Mouse (Mus musculus) heart, adult 18-20 months (tissue): ENCODE data around the gene Peli3. TPM values are rescaled to one million over a fixed set of nuclear protein-coding genes. Genes with fewer than 3 reads are reported as not detected.

Source experiments
- DNase-seq, 2 experiments: peaks; one replicate each; pipeline ENCODE4 v3.0.0; 2021 to 2022; ENCODE audit warnings: mixed read lengths in 1 of 2
- total RNA-seq, 2 experiments: library from RNA; stranded (reverse); gene quantifications; 2 replicates each; pipeline ENCODE4 v1.2.3; 2021

The Peli3 gene
- total RNA-seq, 2 experiments from 2014 or later = 3.5 to 3.8 TPM

- no peak for DNase-seq
Measured at GRCm38 (mm10) chr19:4915924-4916603, 26.9 kb downstream of the Peli3 start.

- DNase-seq = no peak
Measured at GRCm38 (mm10) chr19:4909376-4909775, 33.6 kb downstream of the Peli3 start.

- no peak for DNase-seq
Measured at GRCm38 (mm10) chr19:4908107-4908506, 34.8 kb downstream of the Peli3 start.

GRCm38 (mm10) chr19:4905979-4906794 lies 36.7 kb downstream of the Peli3 start, which contains the start of gene Bbs1:
Gene Bbs1 (minus strand): TSS chr19:4906628.
- peak; percentile 79 to 87 for DNase-seq

- DNase-seq = no peak
Measured at GRCm38 (mm10) chr19:4899888-4900287, 43.0 kb downstream of the Peli3 start.

- no peak for DNase-seq
Measured at GRCm38 (mm10) chr19:4898972-4899371, 44.0 kb downstream of the Peli3 start.

- no peak for DNase-seq
Measured at GRCm38 (mm10) chr19:4896780-4897520, 46.0 kb downstream of the Peli3 start.

GRCm38 (mm10) chr19:4891798-4892197 lies 51.1 kb downstream of the Peli3 start:
- DNase-seq = no peak

GRCm38 (mm10) chr19:4889791-4890190 lies 53.1 kb downstream of the Peli3 start:
- DNase-seq = peak in 1 of 2 experiments; percentile 21

- no peak for DNase-seq
Measured at GRCm38 (mm10) chr19:4883961-4884360, 59.0 kb downstream of the Peli3 start.

Other genes with a start within 250 kb of the Peli3 start
- not detected for gene Gm960, start 244.5 kb downstream of the Peli3 start, total RNA-seq
- gene Sptbn2, start 232.0 kb downstream of the Peli3 start, total RNA-seq = under 1 TPM; 0.22 to 0.98 TPM
- gene Rbm4b, start 186.6 kb downstream of the Peli3 start, total RNA-seq = 1 to 10 TPM; 7.8 to 8.6 TPM
- 10 to 100 TPM; 38.8 to 43.3 TPM for gene Rbm4, start 149.2 kb downstream of the Peli3 start, total RNA-seq
- 10 to 100 TPM; 15.4 to 19.4 TPM for gene Gm21992, start 131.5 kb downstream of the Peli3 start, total RNA-seq
- gene Rbm14, start 131.5 kb downstream of the Peli3 start, total RNA-seq = 10 to 100 TPM; 16.6 to 17.9 TPM
- 10 to 100 TPM; 30.0 to 30.6 TPM for gene Ccs, start 103.8 kb downstream of the Peli3 start, total RNA-seq
- gene Ccdc87, start 103.8 kb downstream of the Peli3 start, total RNA-seq = under 1 TPM in 1 of 2 experiments, not detected in 1; 0.10 TPM
- 10 to 100 TPM; 73.4 to 76.3 TPM for gene Ctsf, start 88.0 kb downstream of the Peli3 start, total RNA-seq
- under 1 TPM; 0.42 to 0.49 TPM for gene Actn3, start 65.2 kb downstream of the Peli3 start, total RNA-seq
- 1 to 10 TPM; 2.4 to 3.1 TPM for gene Zdhhc24, start 64.5 kb downstream of the Peli3 start, total RNA-seq
- gene Bbs1, start 36.5 kb downstream of the Peli3 start, total RNA-seq = 1 to 10 TPM; 2.8 to 3.1 TPM
- gene Dpp3, start 14.8 kb downstream of the Peli3 start, total RNA-seq = 10 to 100 TPM; 15.6 to 18.2 TPM
- 10 to 100 TPM; 67.7 to 86.0 TPM for gene Mrpl11, start 19.0 kb upstream of the Peli3 start, total RNA-seq
- gene Npas4, start 47.2 kb upstream of the Peli3 start, total RNA-seq = under 1 TPM in 1 of 2 experiments, not detected in 1; 0.10 TPM
- gene Slc29a2, start 80.7 kb upstream of the Peli3 start, total RNA-seq = 1 to 10 TPM; 6.9 to 8.8 TPM
- 10 to 100 TPM; 46.0 TPM for gene B4gat1, start 95.7 kb upstream of the Peli3 start, total RNA-seq
- gene AC124502.3, start 95.8 kb upstream of the Peli3 start, total RNA-seq = 1 to 10 TPM in 1 of 2 experiments, under 1 TPM in 1; 0.93 to 2.7 TPM
- 10 to 100 TPM; 11.8 to 16.2 TPM for gene Brms1, start 98.2 kb upstream of the Peli3 start, total RNA-seq
- 1 to 10 TPM; 1.9 to 2.4 TPM for gene Rin1, start 107.4 kb upstream of the Peli3 start, total RNA-seq
- gene Cd248, start 125.0 kb upstream of the Peli3 start, total RNA-seq = 1 to 10 TPM; 6.9 to 7.4 TPM
- 1 to 10 TPM; 1.6 to 2.3 TPM for gene Tmem151a, start 142.4 kb upstream of the Peli3 start, total RNA-seq
- 100 to 1,000 TPM in 1 of 2 experiments, 10 to 100 TPM in 1; 97.6 to 104 TPM for gene Yif1a, start 145.4 kb upstream of the Peli3 start, total RNA-seq
- under 1 TPM in 1 of 2 experiments, not detected in 1; 0.31 TPM for gene Cnih2, start 155.4 kb upstream of the Peli3 start, total RNA-seq
- gene Rab1b, start 163.9 kb upstream of the Peli3 start, total RNA-seq = 100 to 1,000 TPM; 190 to 204 TPM
- gene Klc2, start 175.4 kb upstream of the Peli3 start, total RNA-seq = 10 to 100 TPM; 48.9 to 54.0 TPM